Mouse (Mus musculus): ENCODE measurements at regions not wholly inside any gene's neighbourhood (a gene's known extent, or its start where the extent isn't known, plus 50 kb on each side); places are given as distances from the start of the nearest gene placed in this dataset.

GRCm38 (mm10) chr2:9435155-9435872 lies 445.7 kb upstream of the 4930412O13Rik start:
- no peak for ATAC-seq (ENCODE audit: low TSS enrichment)

GRCm38 (mm10) chr2:9443103-9443502 lies 437.9 kb upstream of the 4930412O13Rik start:
- ATAC-seq (ENCODE audit: low TSS enrichment): no peak

- ATAC-seq (ENCODE audit: low TSS enrichment): no peak
Observed at GRCm38 (mm10) chr2:9445826-9446225, 435.2 kb upstream of the 4930412O13Rik start.

GRCm38 (mm10) chr2:9464413-9464812 lies 416.6 kb upstream of the 4930412O13Rik start:
- ATAC-seq (ENCODE audit: low TSS enrichment): peak; percentile 80

GRCm38 (mm10) chr2:9464818-9465217 lies 416.2 kb upstream of the 4930412O13Rik start:
- peak; percentile 96 for ATAC-seq (ENCODE audit: low TSS enrichment)

GRCm38 (mm10) chr2:9467573-9467972 lies 413.5 kb upstream of the 4930412O13Rik start:
- no peak for ATAC-seq (ENCODE audit: low TSS enrichment)

GRCm38 (mm10) chr2:9468651-9469050 lies 412.4 kb upstream of the 4930412O13Rik start:
- no peak for ATAC-seq (ENCODE audit: low TSS enrichment)

- no peak for ATAC-seq (ENCODE audit: low TSS enrichment)
Observed at GRCm38 (mm10) chr2:9481678-9482345, 399.2 kb upstream of the 4930412O13Rik start.

- no peak for ATAC-seq (ENCODE audit: low TSS enrichment)
Observed at GRCm38 (mm10) chr2:9487381-9487914, 393.6 kb upstream of the 4930412O13Rik start.

- no peak for ATAC-seq (ENCODE audit: low TSS enrichment)
Observed at GRCm38 (mm10) chr2:9493606-9494145, 387.4 kb upstream of the 4930412O13Rik start.

GRCm38 (mm10) chr2:9520045-9520444 lies 361.0 kb upstream of the 4930412O13Rik start:
- ATAC-seq (ENCODE audit: low TSS enrichment): no peak

- 0 out of 2 replicates have a peak, but pooled peaks have one; percentile 55 for ATAC-seq (ENCODE audit: low TSS enrichment)
Observed at GRCm38 (mm10) chr2:9525910-9526309, 355.1 kb upstream of the 4930412O13Rik start.

GRCm38 (mm10) chr2:9535141-9535658 lies 345.9 kb upstream of the 4930412O13Rik start:
- no peak for ATAC-seq (ENCODE audit: low TSS enrichment)

- ATAC-seq (ENCODE audit: low TSS enrichment): no peak
Observed at GRCm38 (mm10) chr2:9547771-9548590, 333.1 kb upstream of the 4930412O13Rik start.

GRCm38 (mm10) chr2:9553313-9553712 lies 327.7 kb upstream of the 4930412O13Rik start:
- ATAC-seq (ENCODE audit: low TSS enrichment): no peak

- ATAC-seq (ENCODE audit: low TSS enrichment): no peak
Observed at GRCm38 (mm10) chr2:9564487-9565043, 316.5 kb upstream of the 4930412O13Rik start.

- no peak for ATAC-seq (ENCODE audit: low TSS enrichment)
Observed at GRCm38 (mm10) chr2:9569220-9569619, 311.8 kb upstream of the 4930412O13Rik start.

GRCm38 (mm10) chr2:9574196-9574595 lies 306.9 kb upstream of the 4930412O13Rik start:
- ATAC-seq (ENCODE audit: low TSS enrichment): no peak

GRCm38 (mm10) chr2:9574651-9575050 lies 306.4 kb upstream of the 4930412O13Rik start:
- ATAC-seq (ENCODE audit: low TSS enrichment): no peak

GRCm38 (mm10) chr2:9577868-9578267 lies 303.2 kb upstream of the 4930412O13Rik start:
- ATAC-seq (ENCODE audit: low TSS enrichment): no peak

- no peak for ATAC-seq (ENCODE audit: low TSS enrichment)
Observed at GRCm38 (mm10) chr2:9587389-9587788, 293.7 kb upstream of the 4930412O13Rik start.
